Mouse (Mus musculus) heart, embryonic 16.5 days (tissue): ENCODE results near the gene Baz2b. TPM values are rescaled to one million over a fixed set of nuclear protein-coding genes. Genes with fewer than 3 reads are reported as not detected.
A peak's percentile ranks its signal among the peaks of the same experiment; 100 is the strongest.

Source experiments
- ATAC-seq: fragments of 200-750 bp; cut with Nextera tagmentation; replicated peaks from 2 replicates; pipeline ENCODE4 v1.8.0; 2017; ENCODE audit warnings: moderate number of reproducible peaks; ENCODE audit not compliant: insufficient read depth, low FRiP score; ENCODE audit errors: extremely low read depth
- H3K27ac ChIP-seq: fragments of 300-500 bp; sonication (generic); 2 replicates; pipeline ENCODE4 v1.5.1; 2014; ENCODE audit warnings: mild to moderate bottlenecking, low read length, control low read depth, moderate library complexity
- H3K27me3 ChIP-seq: fragments of 300-500 bp; sonication (generic); 2 replicates; pipeline ENCODE4 v1.6.1; 2014; ENCODE audit warnings: low read length, mixed read lengths; ENCODE audit not compliant: control insufficient read depth, insufficient read depth
- H3K36me3 ChIP-seq: fragments of 300-500 bp; sonication (generic); 2 replicates; pipeline ENCODE4 v1.6.1; 2014; ENCODE audit not compliant: control insufficient read depth, insufficient read depth
- H3K4me1 ChIP-seq: fragments of 300-500 bp; sonication (generic); 2 replicates; pipeline ENCODE4 v1.6.1; 2014; ENCODE audit warnings: low read length, mixed read lengths; ENCODE audit not compliant: control insufficient read depth, insufficient read depth
- H3K4me2 ChIP-seq: fragments of 300-500 bp; sonication (generic); 2 replicates; pipeline ENCODE4 v1.6.1; 2014; ENCODE audit warnings: low read depth, mild to moderate bottlenecking, control low read depth, low read length
- H3K4me3 ChIP-seq: fragments of 300-500 bp; sonication (generic); 2 replicates; pipeline ENCODE4 v1.5.1; 2014; ENCODE audit warnings: mild to moderate bottlenecking, control low read depth, low read length
- H3K9ac ChIP-seq: fragments of 300-500 bp; sonication (generic); 2 replicates; pipeline ENCODE4 v1.6.1; 2014; ENCODE audit warnings: low read length, control low read depth
- H3K9me3 ChIP-seq: fragments of 300-500 bp; sonication (generic); replicated peaks from 2 replicates; pipeline ENCODE4 v1.6.1; 2016; ENCODE audit warnings: low read length; ENCODE audit not compliant: control insufficient read depth
- WGBS: fragments of 180-500 bp; shearing (Covaris S2); extraction: QIAGEN DNeasy Blood & Tissue Kit; methylation state at CpG from one replicate; pipeline ENCODE4 v1.1.7; 2014; 5-methylcytosine and 5-hydroxymethylcytosine counted together
- polyA plus RNA-seq: library from polyadenylated mRNA; unstranded; fragments of >200 nt; fragmentation: Nextera tagmentation; extraction: Ambion mirVana; gene quantifications from 2 replicates; pipeline ENCODE4 v1.2.1, GENCODE M21; 2015

The Baz2b gene
- polyA plus RNA-seq, 1 experiment from 2014 or later: 42.7 TPM

DNA sequence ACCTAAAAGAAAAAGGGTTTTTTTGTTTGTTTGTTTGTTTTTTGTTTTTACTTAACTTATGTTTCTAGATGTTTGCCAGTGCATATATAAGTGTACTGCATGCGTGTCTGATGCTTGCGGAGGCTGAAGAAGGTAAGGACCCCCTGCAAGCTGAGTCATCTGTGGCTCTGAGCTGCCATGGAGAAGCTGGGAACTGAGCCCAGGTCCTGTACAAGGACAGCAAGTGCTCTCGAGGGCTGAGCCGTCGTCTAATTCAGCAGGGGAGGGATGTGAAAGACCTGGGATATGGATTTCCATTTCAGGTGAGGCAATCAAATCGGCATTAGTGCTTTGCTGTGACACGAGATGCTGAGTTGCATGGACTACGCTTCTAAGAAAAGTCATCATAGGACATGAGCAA is 257.9 kb downstream of the Baz2b start:
- Histone ChIP-seq H3K4me1 (peaks cover 10% of the 10 kb centered on the region), H3K4me2 (no peak overlapping the region), H3K9me3 (no peaks in the 10 kb centered on the region), H3K27ac (peak overlapping the region; percentile 67), H3K27me3 (no peaks in the 10 kb centered on the region), H3K4me3 (no peak overlapping the region), H3K9ac (no peak overlapping the region), H3K36me3 (peaks cover 12% of the 10 kb centered on the region)
- ATAC-seq: no peak
- WGBS: 81% methylated on average over 8 of the region's 8 CpGs

- Histone ChIP-seq H3K27ac (no peak overlapping the region), H3K36me3 (peaks cover 11% of the 10 kb centered on the region), H3K9me3 (no peaks in the 10 kb centered on the region), H3K4me2 (no peak overlapping the region), H3K27me3 (no peaks in the 10 kb centered on the region), H3K9ac (no peak overlapping the region), H3K4me3 (no peak overlapping the region), H3K4me1 (peaks cover 10% of the 10 kb centered on the region)
- ATAC-seq: no peak
- 73% methylated on average over 4 of the region's 4 CpGs for WGBS
Measured at GRCm38 (mm10) chr2:59951127-59951526, 258.5 kb downstream of the Baz2b start.

DNA sequence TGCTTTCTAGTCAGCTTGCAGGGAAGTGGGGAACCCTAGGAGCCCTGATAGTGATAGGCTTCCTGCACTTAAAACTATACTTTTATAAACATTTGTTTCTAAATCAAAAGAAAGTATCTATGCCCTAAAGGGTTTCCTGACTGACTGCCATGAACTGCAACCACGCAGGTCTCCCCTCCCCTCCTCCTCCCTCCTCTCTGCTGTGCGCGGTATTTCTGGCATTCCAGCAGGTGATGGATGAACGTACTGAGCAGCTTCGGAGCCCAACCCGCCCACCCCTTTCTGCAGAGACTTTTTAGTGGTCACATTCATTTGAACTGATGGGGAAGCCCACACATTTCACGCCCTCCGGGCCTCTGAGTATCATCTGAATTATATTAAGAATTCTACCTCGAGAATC is 273.3 kb downstream of the Baz2b start:
- H3K4me1 ChIP-seq: 0 out of 2 replicates have a peak, but pooled peaks cover 4% of the 10 kb centered on the region
- 23% methylated on average over 9 of the region's 9 CpGs for WGBS
- H3K4me3 ChIP-seq: no peak overlapping the region
- no peak overlapping the region for H3K4me2 ChIP-seq
- H3K27me3 ChIP-seq: no peaks in the 10 kb centered on the region
- no peak for ATAC-seq
- peaks cover 14% of the 10 kb centered on the region for H3K36me3 ChIP-seq
- no peak overlapping the region for H3K9ac ChIP-seq
- H3K27ac ChIP-seq: no peak overlapping the region
- no peaks in the 10 kb centered on the region for H3K9me3 ChIP-seq

DNA sequence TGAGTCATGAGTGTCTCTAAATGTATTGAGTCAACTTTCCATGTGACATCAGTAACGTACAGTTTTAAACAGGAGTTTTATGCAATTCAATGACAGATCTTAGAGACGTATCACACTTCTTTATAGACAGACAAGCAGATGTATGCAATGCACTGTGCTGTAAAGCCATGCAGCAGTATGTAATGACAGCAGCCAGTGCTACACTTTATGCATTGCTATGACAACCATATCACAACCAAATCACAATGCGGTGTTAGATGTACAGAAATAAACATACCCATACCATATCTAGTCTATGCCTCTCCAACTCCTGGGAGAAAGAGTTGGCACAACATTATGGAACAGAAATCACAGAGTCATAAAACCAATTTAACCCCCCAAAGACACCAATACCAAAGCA is 276.5 kb downstream of the Baz2b start:
- WGBS: 77% methylated on average over 3 of the region's 3 CpGs
- Histone ChIP-seq H3K4me1 (0 out of 2 replicates have a peak, but pooled peaks cover 4% of the 10 kb centered on the region), H3K9ac (no peak overlapping the region), H3K36me3 (peaks cover 6% of the 10 kb centered on the region; the same call in 1 of the 2 replicates), H3K4me3 (no peak overlapping the region), H3K27me3 (no peaks in the 10 kb centered on the region), H3K9me3 (no peaks in the 10 kb centered on the region), H3K4me2 (no peak overlapping the region), H3K27ac (no peak overlapping the region)
- ATAC-seq: no peak

GRCm38 (mm10) chr2:59932244-59932643 is 277.4 kb downstream of the Baz2b start:
- WGBS: 87% methylated on average over 4 of the region's 4 CpGs
- Histone ChIP-seq H3K27ac (no peak overlapping the region), H3K4me2 (no peak overlapping the region), H3K4me3 (no peak overlapping the region), H3K9ac (no peak overlapping the region), H3K36me3 (peaks cover 6% of the 10 kb centered on the region; the same call in 1 of the 2 replicates), H3K9me3 (no peaks in the 10 kb centered on the region), H3K4me1 (0 out of 2 replicates have a peak, but pooled peaks cover 4% of the 10 kb centered on the region), H3K27me3 (no peaks in the 10 kb centered on the region)
- no peak for ATAC-seq

- WGBS: 93% methylated on average over 11 of the region's 11 CpGs
- no peak for ATAC-seq
- H3K27ac ChIP-seq: no peak overlapping the region
- H3K9me3 ChIP-seq: no peaks in the 10 kb centered on the region
- no peak overlapping the region for H3K4me2 ChIP-seq
- H3K27me3 ChIP-seq: no peaks in the 10 kb centered on the region
- peaks cover 48% of the 10 kb centered on the region for H3K36me3 ChIP-seq
- no peaks in the 10 kb centered on the region for H3K4me1 ChIP-seq
- H3K4me3 ChIP-seq: no peak overlapping the region
- H3K9ac ChIP-seq: no peak overlapping the region
Measured at GRCm38 (mm10) chr2:59913610-59914009, 296.0 kb downstream of the Baz2b start.

- no peaks in the 10 kb centered on the region for H3K4me1 ChIP-seq
- H3K4me2 ChIP-seq: no peak overlapping the region
- WGBS: 91% methylated on average over 9 of the region's 9 CpGs
- no peaks in the 10 kb centered on the region for H3K9me3 ChIP-seq
- no peak overlapping the region for H3K27ac ChIP-seq
- peaks cover 34% of the 10 kb centered on the region for H3K36me3 ChIP-seq
- H3K4me3 ChIP-seq: no peak overlapping the region
- H3K27me3 ChIP-seq: no peaks in the 10 kb centered on the region
- no peak for ATAC-seq
- H3K9ac ChIP-seq: no peak overlapping the region
Measured at GRCm38 (mm10) chr2:59908048-59908447, 301.6 kb downstream of the Baz2b start.

DNA sequence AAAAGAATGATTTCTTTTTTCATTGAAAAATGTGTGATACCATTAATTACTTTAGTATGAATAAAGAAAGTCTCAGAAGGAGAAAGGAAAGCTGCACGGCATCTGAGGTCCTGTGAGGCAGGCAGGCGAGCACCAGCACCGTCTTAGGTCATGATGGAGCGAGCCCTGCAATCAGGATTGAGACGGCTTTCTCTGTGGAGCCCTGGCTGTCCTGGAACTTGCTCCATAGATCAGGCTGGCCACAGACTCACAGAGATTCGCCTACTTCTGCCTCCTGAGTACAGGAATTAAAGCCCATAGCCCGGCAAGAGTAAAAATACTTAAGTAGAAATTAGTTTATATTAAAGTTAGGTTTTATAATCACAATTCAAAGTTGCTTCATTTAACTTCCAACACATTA is 305.6 kb downstream of the Baz2b start:
- peaks cover 31% of the 10 kb centered on the region for H3K36me3 ChIP-seq
- no peak overlapping the region for H3K4me2 ChIP-seq
- H3K9ac ChIP-seq: no peak overlapping the region
- no peak for ATAC-seq
- WGBS: 81% methylated on average over 7 of the region's 7 CpGs
- H3K9me3 ChIP-seq: no peaks in the 10 kb centered on the region
- no peaks in the 10 kb centered on the region for H3K4me1 ChIP-seq
- H3K4me3 ChIP-seq: no peak overlapping the region
- no peaks in the 10 kb centered on the region for H3K27me3 ChIP-seq
- no peak overlapping the region for H3K27ac ChIP-seq

DNA sequence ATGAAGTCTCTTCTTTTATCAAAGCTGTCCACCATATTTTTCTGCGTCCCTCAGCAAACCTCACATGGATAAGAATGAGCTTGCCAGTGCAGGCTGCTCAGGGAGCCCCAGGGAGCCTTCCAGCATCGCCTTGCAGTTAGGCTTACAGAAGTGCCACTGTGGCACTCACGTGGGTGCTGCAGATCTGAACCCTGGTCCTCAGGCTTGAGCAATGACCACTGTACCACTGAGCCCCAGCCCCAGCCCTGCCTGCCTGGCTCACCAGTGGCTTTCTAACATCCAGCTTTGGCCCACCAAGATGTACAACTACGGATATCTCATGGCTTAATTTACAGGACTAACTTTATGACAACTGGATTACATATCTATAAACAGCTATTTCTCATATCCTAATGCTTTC is 311.0 kb downstream of the Baz2b start:
- Histone ChIP-seq H3K4me3 (no peak overlapping the region), H3K4me1 (peaks cover 6% of the 10 kb centered on the region), H3K9ac (no peak overlapping the region), H3K27ac (no peak overlapping the region), H3K27me3 (no peaks in the 10 kb centered on the region), H3K36me3 (peaks cover 28% of the 10 kb centered on the region), H3K9me3 (no peaks in the 10 kb centered on the region), H3K4me2 (no peak overlapping the region)
- 87% methylated on average over 4 of the region's 4 CpGs for WGBS
- ATAC-seq: no peak
